Mouse (Mus musculus) forebrain, embryonic 12.5 days (tissue): Measurements from ENCODE around the gene Ipcef1. TPM values are rescaled to one million over a fixed set of nuclear protein-coding genes. Genes with fewer than 3 reads are reported as not detected.
"Not testable (repeated sequence)": the region's sequence is repeated elsewhere in the genome, so short reads cannot be mapped to it uniquely, and the experiment has no call there.

Source experiments
- ATAC-seq: fragments of 200-750 bp; cut with Nextera tagmentation; 2 replicates; pipeline ENCODE4 v1.8.0; 2017; ENCODE audit warnings: moderate TSS enrichment; ENCODE audit not compliant: low FRiP score
- H3K27ac ChIP-seq: fragments of 300-500 bp; sonication (generic); 2 replicates; pipeline ENCODE4 v1.5.1; 2016; ENCODE audit warnings: mild to moderate bottlenecking
- H3K27me3 ChIP-seq: fragments of 300-500 bp; sonication (generic); 2 replicates; pipeline ENCODE4 v1.6.1; 2016; ENCODE audit warnings: mild to moderate bottlenecking
- H3K36me3 ChIP-seq: fragments of 300-500 bp; sonication (generic); replicated peaks from 2 replicates; pipeline ENCODE4 v1.6.1; 2016; ENCODE audit warnings: mild to moderate bottlenecking
- H3K4me1 ChIP-seq: fragments of 300-500 bp; sonication (generic); 2 replicates; pipeline ENCODE4 v1.6.1; 2016
- H3K4me2 ChIP-seq: fragments of 300-500 bp; sonication (generic); 2 replicates; pipeline ENCODE4 v1.6.1; 2016; ENCODE audit warnings: mild to moderate bottlenecking, moderate library complexity
- H3K4me3 ChIP-seq: fragments of 300-500 bp; sonication (generic); replicated peaks from 2 replicates; pipeline ENCODE4 v1.5.1; 2016; ENCODE audit warnings: mild to moderate bottlenecking
- H3K9ac ChIP-seq: fragments of 300-500 bp; sonication (generic); 2 replicates; pipeline ENCODE4 v1.6.1; 2016; ENCODE audit warnings: mild to moderate bottlenecking
- H3K9me3 ChIP-seq: fragments of 300-500 bp; sonication (generic); 2 replicates; pipeline ENCODE4 v1.6.1; 2016
- WGBS: fragments of 180-500 bp; shearing (Covaris S2); methylation state at CpG from one replicate; pipeline ENCODE4 v1.1.7; 2016; 5-methylcytosine and 5-hydroxymethylcytosine counted together
- polyA plus RNA-seq: library from polyadenylated mRNA; unstranded; fragments of >200 nt; fragmentation: Nextera tagmentation; extraction: Ambion mirVana; gene quantifications from 2 replicates; pipeline ENCODE4 v1.2.1, GENCODE M21; 2016

Gene Ipcef1
- polyA plus RNA-seq, 1 experiment from 2014 or later, result 1.3 TPM

- Histone ChIP-seq H3K9ac (no peak overlapping the region), H3K36me3 (no peaks in the 10 kb centered on the region), H3K4me2 (no peak overlapping the region), H3K4me1 (no peaks in the 10 kb centered on the region), H3K27me3 (no peaks in the 10 kb centered on the region), H3K4me3 (no peak overlapping the region), H3K27ac (no peak overlapping the region), H3K9me3 (no peaks in the 10 kb centered on the region)
- WGBS, result 92% methylated on average over 9 of the region's 9 CpGs
- ATAC-seq, result no peak
Measured at GRCm38 (mm10) chr10:7020551-7020950, 31.7 kb downstream of the Ipcef1 start.

GRCm38 (mm10) chr10:7019781-7020386, 32.4 kb downstream of the Ipcef1 start:
- no peaks in the 10 kb centered on the region for H3K27me3 ChIP-seq
- H3K9me3 ChIP-seq, result no peaks in the 10 kb centered on the region
- H3K27ac ChIP-seq, result no peak overlapping the region
- WGBS, result 80% methylated on average over 7 of the region's 7 CpGs
- H3K4me1 ChIP-seq, result no peaks in the 10 kb centered on the region
- ATAC-seq, result no peak
- H3K4me2 ChIP-seq, result no peak overlapping the region
- no peak overlapping the region for H3K9ac ChIP-seq
- no peak overlapping the region for H3K4me3 ChIP-seq
- no peaks in the 10 kb centered on the region for H3K36me3 ChIP-seq

GRCm38 (mm10) chr10:7015199-7015598, 37.1 kb downstream of the Ipcef1 start:
- WGBS, result 55% methylated on average over 1 of the region's 1 CpGs
- no peak for ATAC-seq
- Histone ChIP-seq H3K9me3 (no peaks in the 10 kb centered on the region), H3K27ac (no peak overlapping the region), H3K36me3 (no peaks in the 10 kb centered on the region), H3K4me1 (no peaks in the 10 kb centered on the region), H3K9ac (no peak overlapping the region), H3K4me2 (no peak overlapping the region), H3K27me3 (no peaks in the 10 kb centered on the region), H3K4me3 (no peak overlapping the region)

GRCm38 (mm10) chr10:7010543-7010942, 41.7 kb downstream of the Ipcef1 start:
- Histone ChIP-seq H3K27me3 (no peaks in the 10 kb centered on the region), H3K36me3 (no peaks in the 10 kb centered on the region), H3K4me3 (no peak overlapping the region), H3K9ac (no peak overlapping the region), H3K9me3 (no peaks in the 10 kb centered on the region), H3K4me1 (no peaks in the 10 kb centered on the region), H3K27ac (no peak overlapping the region), H3K4me2 (no peak overlapping the region)
- no peak for ATAC-seq
- WGBS, result 87% methylated on average over 8 of the region's 8 CpGs

- ATAC-seq, result no peak
- H3K36me3 ChIP-seq, result no peaks in the 10 kb centered on the region
- H3K4me1 ChIP-seq, result no peaks in the 10 kb centered on the region
- no peak overlapping the region for H3K4me3 ChIP-seq
- no peak overlapping the region for H3K9ac ChIP-seq
- no peaks in the 10 kb centered on the region for H3K9me3 ChIP-seq
- H3K27ac ChIP-seq, result no peak overlapping the region
- WGBS, result 40% methylated on average over 5 of the region's 5 CpGs
- H3K4me2 ChIP-seq, result no peak overlapping the region
- H3K27me3 ChIP-seq, result no peaks in the 10 kb centered on the region
Measured at GRCm38 (mm10) chr10:7004980-7005538, 47.2 kb downstream of the Ipcef1 start.

GRCm38 (mm10) chr10:7003898-7004297, 48.4 kb downstream of the Ipcef1 start:
- not testable (repeated sequence) for H3K36me3 ChIP-seq, H3K27ac ChIP-seq, H3K4me3 ChIP-seq, H3K9me3 ChIP-seq, H3K27me3 ChIP-seq, ATAC-seq, H3K9ac ChIP-seq, H3K4me2 ChIP-seq, H3K4me1 ChIP-seq

GRCm38 (mm10) chr10:6999355-6999754, 52.9 kb downstream of the Ipcef1 start:
- H3K27me3 ChIP-seq, result no peaks in the 10 kb centered on the region
- no peak for ATAC-seq

GRCm38 (mm10) chr10:6998576-6999250, 53.6 kb downstream of the Ipcef1 start:
- Histone ChIP-seq H3K4me1 (no peaks in the 10 kb centered on the region), H3K36me3 (no peaks in the 10 kb centered on the region), H3K9ac (no peak overlapping the region), H3K9me3 (no peaks in the 10 kb centered on the region), H3K27me3 (no peaks in the 10 kb centered on the region), H3K4me2 (no peak overlapping the region), H3K4me3 (no peak overlapping the region), H3K27ac (no peak overlapping the region)
- WGBS, result 87% methylated on average over 4 of the region's 4 CpGs
- ATAC-seq, result no peak

More at GRCm38 (mm10) chr10:6999355-6999754, 52.9 kb downstream of the Ipcef1 start:
- Histone ChIP-seq H3K9me3 (no peaks in the 10 kb centered on the region), H3K4me2 (no peak overlapping the region), H3K4me3 (no peak overlapping the region), H3K4me1 (no peaks in the 10 kb centered on the region), H3K9ac (no peak overlapping the region), H3K36me3 (no peaks in the 10 kb centered on the region), H3K27ac (no peak overlapping the region)
- 88% methylated on average over 3 of the region's 3 CpGs for WGBS

- H3K4me1 ChIP-seq, result no peaks in the 10 kb centered on the region
- no peaks in the 10 kb centered on the region for H3K36me3 ChIP-seq
- no peaks in the 10 kb centered on the region for H3K9me3 ChIP-seq
- H3K27ac ChIP-seq, result no peak overlapping the region
- H3K4me2 ChIP-seq, result no peak overlapping the region
- no peak for ATAC-seq
- H3K9ac ChIP-seq, result no peak overlapping the region
- no peak overlapping the region for H3K4me3 ChIP-seq
- 75% methylated on average over 3 of the region's 3 CpGs for WGBS
- no peaks in the 10 kb centered on the region for H3K27me3 ChIP-seq
Measured at GRCm38 (mm10) chr10:6996895-6997294, 55.4 kb downstream of the Ipcef1 start.

GRCm38 (mm10) chr10:6988555-6988954, 63.7 kb downstream of the Ipcef1 start:
- H3K4me2 ChIP-seq, result no peak overlapping the region
- no peaks in the 10 kb centered on the region for H3K27me3 ChIP-seq
- H3K9me3 ChIP-seq, result no peaks in the 10 kb centered on the region
- WGBS, result 85% methylated on average over 1 of the region's 1 CpGs
- no peaks in the 10 kb centered on the region for H3K36me3 ChIP-seq
- no peak overlapping the region for H3K27ac ChIP-seq
- no peaks in the 10 kb centered on the region for H3K4me1 ChIP-seq
- ATAC-seq, result no peak
- H3K9ac ChIP-seq, result no peak overlapping the region
- no peak overlapping the region for H3K4me3 ChIP-seq

GRCm38 (mm10) chr10:6987399-6988098, 64.7 kb downstream of the Ipcef1 start:
- H3K27ac ChIP-seq, result no peak overlapping the region
- no peak overlapping the region for H3K9ac ChIP-seq
- no peak for ATAC-seq
- no peaks in the 10 kb centered on the region for H3K36me3 ChIP-seq
- no peaks in the 10 kb centered on the region for H3K9me3 ChIP-seq
- no peaks in the 10 kb centered on the region for H3K27me3 ChIP-seq
- 75% methylated on average over 4 of the region's 4 CpGs for WGBS
- no peak overlapping the region for H3K4me3 ChIP-seq
- H3K4me2 ChIP-seq, result no peak overlapping the region
- no peaks in the 10 kb centered on the region for H3K4me1 ChIP-seq

- Histone ChIP-seq H3K27me3 (no peaks in the 10 kb centered on the region), H3K4me1 (no peaks in the 10 kb centered on the region), H3K4me3 (no peak overlapping the region), H3K9me3 (no peaks in the 10 kb centered on the region), H3K36me3 (no peaks in the 10 kb centered on the region), H3K27ac (no peak overlapping the region), H3K9ac (no peak overlapping the region), H3K4me2 (no peak overlapping the region)
- no peak for ATAC-seq
- 84% methylated on average over 4 of the region's 4 CpGs for WGBS
Measured at GRCm38 (mm10) chr10:6986246-6986645, 66.0 kb downstream of the Ipcef1 start.
